Mouse (Mus musculus) cerebellum, postnatal 14 days (tissue): Measurements from ENCODE around the gene Ablim1.

Experiments
- DNase-seq, 2 experiments: peaks; one replicate each; pipeline ENCODE4 v3.0.0; 2021; ENCODE audit warnings: mixed read lengths in 2 of 2

Ablim1 gene

DNA sequence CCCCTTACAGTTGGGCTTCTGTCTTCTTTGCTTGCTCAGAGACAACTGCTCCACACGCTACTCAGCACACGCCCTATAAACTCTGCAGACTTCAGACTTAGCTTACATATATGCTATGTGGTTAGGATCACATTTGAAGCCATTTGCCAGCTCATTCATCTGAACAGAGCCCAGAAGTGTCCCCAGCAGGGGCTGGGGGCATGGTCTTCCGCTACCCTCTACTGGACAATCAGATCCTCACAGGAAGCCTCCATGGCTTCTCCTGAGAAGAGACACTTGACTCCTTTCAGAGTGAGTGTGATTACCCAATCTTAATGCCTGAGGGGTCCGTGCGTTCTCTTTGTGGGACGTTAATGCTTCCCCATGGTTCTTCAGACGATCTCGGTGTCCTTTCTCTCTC is 59.6 kb downstream of the Ablim1 start:
- no peak for DNase-seq

DNA sequence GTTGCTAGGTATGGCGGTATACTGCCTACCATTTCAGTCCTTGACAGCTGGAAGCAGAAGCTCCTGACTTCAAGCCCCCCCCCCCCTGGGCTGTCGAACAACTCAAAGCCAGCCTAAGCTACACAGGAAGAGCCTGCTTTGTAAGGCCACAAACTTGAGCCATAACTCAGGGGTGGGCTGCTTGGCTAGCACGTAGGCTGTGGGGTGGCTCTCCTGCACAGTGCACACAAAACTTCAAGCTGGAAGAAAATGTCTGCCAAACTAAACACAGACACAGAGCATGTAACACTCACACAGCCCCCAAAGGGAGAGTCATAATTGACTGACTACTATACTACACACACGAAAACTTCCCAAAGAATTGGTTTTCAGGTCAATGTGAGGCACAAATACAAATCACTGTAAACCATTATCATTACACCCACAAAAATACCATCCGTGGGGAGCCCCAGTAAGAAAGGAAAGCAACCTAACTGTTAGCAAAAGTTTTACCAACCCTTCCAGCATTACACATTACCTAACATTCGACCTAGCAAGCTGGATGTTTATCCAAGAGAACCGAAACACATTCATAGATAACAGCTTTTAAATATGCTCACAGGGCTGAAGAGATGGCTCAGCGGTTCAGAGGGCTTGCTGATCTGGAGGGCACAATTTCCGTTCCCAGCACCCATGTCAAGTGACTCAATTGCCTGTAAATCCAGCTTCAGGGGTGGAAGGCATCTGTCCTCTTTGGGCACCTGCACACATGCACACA is 61.8 kb downstream of the Ablim1 start:
- DNase-seq = no peak

DNA sequence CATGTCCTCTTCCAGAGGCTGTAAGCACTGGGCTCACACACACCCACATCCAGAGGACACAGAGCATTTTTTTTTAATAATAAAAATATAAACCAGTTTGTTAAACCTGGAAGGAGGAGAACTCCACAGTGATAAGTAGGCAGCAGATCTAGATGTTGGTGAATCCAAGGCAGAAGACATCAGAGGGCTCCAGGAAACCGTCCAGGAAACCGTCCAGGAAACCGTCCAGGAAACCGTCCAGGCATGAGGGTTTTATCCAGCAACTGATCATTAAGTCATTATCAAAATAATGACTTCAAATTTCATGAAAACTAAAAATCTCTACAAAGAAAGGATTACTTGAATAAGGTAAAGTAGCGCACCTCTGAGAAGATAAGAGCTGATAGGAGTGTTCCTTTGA is 65.9 kb downstream of the Ablim1 start:
- DNase-seq = no peak

DNA sequence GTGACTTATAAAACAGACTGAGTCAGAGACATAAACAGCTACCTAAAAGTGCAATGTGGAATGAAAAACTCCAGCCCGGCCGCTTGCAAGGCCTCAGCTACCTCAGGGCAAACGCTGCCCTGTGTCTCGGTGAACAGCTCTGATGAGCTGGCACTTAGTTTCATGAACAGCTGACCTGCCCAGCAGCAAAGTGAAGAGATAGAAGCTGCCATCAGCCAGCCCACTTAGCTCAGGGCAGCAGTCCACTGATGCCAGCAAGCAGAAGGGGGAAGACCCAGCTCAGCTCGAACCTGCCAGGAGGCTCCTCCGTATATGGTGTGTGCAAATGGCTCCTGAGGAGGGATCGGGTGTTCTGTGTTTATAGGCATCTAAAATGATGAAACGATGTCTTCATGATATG is 67.5 kb downstream of the Ablim1 start:
- peak; percentile 74 to 79 for DNase-seq

DNA sequence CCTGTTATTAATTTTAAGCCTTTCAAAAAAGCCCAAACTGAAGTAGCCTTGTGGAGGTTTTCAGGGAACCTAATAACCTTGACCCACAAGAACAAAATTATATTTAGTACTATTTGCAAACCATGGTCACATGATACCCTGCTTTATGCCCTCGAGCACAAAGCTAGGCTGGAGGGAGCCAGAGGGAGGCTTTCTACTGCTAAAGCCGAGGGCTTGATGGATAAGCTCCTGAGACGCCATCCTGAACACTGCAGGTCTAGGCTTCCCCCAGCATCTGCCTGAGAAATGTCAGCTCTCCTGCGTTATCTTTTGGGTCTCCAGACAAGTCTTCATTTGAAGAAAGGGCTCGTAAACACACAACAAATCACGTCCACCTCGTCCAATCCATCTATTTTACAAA is 70.4 kb downstream of the Ablim1 start:
- no peak for DNase-seq

DNA sequence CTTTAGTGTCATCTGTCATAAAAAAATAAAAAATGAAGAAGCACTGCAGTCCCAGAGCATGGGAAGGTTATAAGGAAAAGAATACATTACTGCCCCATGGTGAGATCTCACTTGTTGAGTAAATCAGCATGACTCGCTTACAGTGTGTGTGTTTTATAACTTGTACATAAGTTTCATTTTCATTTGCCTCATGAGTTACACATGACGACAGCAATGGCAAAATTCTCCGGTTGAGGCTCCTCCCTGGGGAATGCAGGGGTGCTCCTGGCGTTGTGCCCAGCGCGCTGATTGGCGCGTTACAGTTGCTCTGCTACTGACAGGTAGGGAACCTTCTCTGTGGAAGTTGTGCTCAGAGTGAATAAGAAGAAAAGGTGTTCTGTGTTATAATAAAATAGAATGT is 71.1 kb downstream of the Ablim1 start:
- DNase-seq = peak in 1 of 2 experiments; percentile 53

DNA sequence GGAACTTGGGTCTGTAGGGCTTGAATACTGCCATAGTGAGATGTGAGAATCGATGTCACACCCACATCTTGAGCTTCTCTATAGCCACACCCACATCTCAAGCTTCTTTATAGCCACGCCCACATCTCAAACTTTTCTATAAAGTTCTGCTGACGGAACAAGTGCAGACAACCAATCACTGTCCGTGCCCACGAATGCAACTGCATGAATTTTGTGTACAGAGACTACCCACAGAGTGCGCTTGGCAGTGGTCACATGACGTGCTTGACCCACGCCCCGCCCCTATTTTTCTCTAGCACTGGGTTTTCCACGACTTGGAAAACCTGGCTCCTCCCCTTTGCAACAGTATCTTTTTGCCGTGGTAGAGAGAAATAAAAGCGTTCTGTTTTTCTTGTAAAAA is 71.5 kb downstream of the Ablim1 start:
- no peak for DNase-seq

DNA sequence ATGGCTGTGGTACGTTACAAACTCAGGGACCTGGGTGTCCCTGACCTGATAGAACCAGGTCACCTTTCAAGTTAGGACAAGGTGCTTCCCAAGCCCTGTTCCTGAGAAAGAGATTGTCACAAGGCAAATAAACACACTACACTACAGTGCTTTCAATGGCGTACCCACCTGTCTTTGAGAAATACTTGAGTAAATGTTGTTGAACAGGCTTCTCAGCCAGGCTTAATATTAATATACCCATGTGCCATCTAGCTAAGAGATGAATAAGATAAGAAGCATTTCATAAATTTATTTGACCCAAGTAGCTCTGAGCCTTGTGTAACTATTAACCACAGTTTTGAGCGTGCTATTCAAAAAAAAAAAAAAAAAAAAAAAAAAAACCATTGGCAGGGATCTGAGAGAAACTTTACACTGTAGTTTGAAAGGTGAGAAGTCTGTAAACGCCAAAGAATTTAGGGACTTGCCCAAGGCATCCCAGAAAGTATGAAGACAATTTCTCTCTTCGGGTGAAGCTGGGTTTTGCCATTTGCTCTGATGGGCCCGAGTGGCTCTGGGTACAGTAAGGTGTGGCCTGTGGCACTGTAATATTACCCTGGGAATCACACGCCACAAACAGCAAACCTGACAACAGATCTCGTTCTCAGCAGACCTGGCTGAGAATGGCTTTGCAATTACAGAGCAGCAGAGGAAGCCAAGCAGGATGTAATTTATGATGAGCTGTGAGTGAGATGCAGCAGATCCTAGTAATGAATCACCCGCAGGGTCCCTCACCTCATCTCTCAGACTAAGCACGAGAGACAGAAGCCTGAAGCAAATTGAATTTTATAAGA is 73.1 kb downstream of the Ablim1 start:
- DNase-seq = peak; percentile 55 to 65

DNA sequence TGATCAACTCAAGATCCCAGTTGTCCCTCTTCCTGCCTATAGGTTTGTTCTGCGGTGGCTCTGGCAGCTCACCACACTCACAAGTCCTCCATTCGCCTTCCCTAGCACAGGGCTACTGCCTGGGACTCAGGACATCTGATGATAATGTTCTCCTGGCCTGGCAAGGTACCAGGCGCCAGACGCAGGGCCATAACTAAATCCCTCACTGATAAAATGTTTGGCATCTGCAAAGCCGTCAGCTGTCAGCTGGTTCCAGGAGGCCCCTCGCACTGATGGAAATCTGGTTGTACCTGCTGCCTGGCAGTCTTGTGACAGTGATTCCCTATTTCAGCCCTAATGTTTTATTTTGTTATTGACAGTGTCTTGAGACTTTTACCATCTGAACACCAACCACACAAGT is 74.5 kb downstream of the Ablim1 start:
- DNase-seq = peak; percentile 65 to 66

DNA sequence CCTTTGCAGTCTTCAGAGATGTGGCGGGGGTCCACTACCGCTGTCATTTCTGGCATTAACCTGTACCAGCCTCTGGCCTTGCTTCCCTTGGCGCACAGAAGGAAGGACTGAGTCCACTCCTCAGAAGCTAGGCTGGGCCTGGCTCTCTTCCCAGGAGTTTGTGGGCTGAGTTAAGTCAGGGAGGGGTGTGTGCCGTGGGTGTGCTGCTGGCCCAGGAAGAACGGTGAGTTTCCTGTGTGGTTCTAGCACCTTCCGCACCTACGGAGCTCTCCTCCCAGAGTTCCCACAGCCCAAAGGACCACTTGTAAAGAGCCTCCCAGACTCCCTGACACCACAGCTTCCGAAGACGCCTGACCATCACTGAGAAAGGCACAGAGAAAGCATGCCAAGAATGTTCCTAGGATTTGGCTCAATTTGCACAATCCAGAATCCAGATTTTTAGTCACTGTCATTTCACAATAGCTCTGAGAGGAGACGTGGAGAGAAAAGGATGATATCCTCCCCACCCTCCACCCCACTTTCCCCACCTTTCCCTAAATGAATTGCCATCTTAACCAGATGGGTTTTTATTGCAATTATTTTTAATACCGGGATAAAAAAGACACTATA is 75.4 kb downstream of the Ablim1 start:
- DNase-seq = peak; percentile 84 to 91

DNA sequence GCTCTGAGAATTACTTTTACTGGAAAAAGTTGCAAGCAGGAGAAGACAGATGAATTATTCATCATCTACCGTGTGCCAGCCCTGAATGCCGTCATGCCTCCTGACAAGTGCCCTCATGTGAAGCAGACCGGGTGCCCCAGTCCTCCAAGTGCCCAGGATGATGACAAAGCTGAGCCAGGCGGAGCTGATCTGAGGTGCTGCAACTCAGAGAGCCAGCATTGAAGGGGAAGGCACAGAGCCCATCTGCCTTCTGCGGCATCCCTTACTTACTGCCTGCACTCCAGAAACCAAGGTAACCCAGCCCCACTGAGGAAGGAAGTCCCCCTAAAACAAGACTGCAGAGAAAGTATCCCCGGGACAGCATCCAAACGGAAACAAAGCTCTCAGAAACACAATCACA is 76.3 kb downstream of the Ablim1 start:
- DNase-seq = peak; percentile 64 to 78

DNA sequence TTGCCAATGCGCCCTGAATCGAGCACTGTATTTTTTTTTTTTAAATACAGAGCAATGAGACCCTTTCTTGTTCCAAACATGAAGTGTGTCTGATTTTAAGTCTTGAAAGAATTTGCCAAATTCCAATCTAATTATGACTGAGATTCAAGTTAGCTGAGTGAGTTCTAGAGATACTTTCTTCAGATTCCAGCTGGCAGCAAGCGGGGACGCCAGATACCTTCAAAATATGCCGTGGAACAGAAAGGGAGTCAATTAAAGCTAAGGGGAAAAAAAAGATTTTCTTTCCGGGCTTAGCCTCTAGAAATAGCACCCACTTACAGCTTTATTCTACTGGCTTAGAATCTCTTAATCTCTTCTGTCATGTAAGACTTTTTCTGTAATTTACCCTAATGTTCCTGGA is 77.2 kb downstream of the Ablim1 start:
- DNase-seq = no peak

DNA sequence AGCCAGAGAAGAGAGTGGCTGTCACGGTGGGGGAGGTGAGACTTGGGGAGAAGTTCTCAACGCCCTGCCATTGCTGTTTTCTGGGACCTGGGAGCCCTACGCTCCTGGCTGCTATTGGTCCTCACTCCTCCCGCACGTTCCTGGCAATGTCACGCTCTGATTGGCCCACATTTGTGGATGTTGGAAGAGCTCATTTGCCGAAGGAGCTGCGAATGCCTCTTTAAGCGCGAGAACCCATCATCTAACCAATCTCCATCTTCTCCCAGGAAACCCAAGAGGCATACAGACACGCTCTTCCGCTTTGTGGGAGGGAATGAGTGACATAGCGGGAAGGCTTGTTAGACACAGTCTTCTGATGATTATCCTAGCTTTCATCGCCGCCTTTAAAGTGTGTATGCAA is 78.1 kb downstream of the Ablim1 start:
- no peak for DNase-seq

DNA sequence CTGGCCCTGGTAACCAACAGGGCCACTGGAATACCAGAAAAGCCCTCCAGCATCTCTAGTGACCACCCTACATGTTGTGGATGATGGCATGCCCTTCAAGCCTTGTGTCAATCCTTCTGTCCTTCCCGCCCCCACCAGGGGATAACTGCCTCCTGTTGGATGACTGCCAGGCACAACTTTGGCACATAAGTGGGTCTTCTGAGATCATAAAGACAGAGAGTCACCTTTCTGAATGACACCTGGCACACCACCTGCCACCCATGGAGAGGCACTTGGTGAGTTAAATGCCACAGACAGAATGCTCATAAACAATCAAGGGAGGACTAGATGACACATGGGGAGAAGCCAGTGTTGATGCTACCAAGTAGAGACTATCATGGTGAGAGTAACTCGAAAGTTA is 78.8 kb downstream of the Ablim1 start:
- DNase-seq = peak; percentile 65 to 70

DNA sequence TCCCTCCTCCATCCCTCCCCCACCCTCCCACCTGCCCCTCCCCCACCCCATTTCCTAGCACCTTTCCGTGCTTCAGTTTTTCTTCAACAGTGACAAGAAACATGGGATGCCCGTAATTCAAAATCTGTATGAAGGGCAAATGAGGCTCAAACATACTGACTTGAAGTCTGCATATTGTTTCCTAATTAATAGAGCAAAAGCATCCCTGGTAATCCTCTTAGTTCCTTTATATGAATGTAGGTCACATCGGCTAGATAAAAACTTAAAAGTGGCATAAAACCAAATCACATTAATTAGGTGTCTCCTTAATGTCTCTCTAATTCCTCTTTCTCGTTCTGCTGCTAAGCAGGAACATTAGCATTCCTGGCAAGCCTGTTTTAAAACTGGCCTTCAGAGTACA is 83.7 kb downstream of the Ablim1 start:
- no peak for DNase-seq

DNA sequence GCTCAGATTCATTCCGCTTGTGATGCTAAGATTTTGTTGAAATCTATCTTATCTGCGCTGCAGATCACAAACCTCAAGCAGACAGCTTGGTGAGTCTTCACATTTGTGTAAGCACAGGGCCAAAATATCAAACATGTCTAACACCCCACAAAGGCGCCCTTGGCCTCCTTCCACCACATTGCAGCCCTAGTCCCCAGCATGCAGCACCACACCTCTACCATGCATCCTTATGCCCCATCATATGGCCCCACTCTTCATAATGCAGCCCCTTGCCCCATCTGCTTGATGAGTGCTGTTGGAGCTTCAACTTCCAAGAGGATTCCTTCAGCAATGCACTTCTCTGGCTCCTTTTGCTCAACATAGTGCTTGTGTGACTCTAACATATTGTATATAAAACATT is 85.6 kb downstream of the Ablim1 start:
- peak in 1 of 2 experiments; percentile 39 for DNase-seq

DNA sequence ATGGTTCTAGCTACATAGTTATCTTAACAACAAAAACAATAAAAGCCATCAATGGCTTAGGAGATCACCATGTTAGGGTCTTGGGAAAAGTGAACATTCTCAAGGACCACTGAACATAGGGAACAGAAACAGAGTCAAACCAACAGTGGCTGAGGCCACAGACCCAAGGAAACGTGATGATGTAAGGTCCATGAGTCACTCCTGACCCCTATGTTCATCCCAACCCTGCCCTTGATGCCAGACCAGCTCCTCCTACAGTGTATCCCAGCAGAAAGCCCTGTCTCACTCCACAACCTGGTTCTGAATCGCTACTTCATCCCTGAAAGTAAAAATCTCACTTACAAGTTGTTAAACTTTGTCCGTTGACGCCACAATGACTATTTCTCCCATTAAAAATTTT is 86.1 kb downstream of the Ablim1 start:
- DNase-seq = no peak

DNA sequence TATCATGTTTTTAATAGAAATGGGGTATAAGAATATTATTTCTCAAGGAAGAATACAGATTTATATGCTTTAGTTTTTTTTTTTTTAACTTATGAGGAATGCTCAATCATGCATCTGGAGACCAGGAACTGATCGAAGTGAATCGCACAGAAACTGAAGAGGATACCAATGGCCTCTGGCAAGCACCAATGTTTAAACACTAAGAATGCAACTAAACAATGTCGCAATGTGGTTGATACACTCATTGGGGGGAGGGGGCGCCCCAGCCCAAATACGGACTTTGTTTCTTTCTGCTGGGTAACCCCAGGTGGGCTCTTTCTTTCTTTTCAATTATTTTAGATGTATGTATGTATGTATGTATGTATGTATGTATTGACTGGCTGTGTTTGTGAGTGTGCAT is 90.3 kb downstream of the Ablim1 start:
- DNase-seq = no peak

DNA sequence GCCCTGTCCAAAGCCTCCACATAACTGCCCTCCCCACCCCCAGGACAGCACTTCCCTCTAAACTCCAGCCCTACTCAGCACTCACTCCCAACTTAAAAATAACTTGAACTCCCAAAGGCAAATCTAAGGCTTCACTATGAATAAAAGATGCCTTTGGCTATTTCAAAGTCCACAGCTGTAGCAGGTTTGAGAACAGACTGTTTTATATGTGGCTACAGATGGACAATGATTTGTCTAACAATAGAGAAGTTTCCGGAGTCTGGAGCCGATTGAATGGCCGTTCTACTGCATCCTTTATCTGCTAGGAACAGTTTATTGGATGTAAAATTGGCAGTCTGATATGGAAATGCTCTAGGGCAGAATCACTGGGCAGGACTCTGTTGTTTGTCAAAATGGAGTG is 91.0 kb downstream of the Ablim1 start:
- DNase-seq = no peak

DNA sequence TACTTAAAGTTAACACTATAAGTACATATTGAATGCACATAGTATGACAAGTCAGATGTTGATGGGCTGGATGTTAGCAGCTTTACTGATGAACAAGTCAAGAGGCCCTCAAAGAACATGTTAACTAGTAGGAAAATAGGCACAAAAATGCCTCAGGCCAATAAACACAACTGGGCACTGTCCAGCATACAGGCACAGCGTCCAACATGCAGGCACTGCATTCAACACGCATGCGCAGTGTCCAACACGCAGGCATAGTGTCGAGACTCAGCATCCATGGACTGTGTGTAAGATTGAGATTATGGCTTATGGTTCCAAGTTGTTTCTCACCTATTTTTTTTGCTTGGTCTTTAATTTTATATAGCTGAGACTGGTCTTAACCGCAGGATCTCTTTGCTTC is 92.1 kb downstream of the Ablim1 start:
- DNase-seq = no peak

DNA sequence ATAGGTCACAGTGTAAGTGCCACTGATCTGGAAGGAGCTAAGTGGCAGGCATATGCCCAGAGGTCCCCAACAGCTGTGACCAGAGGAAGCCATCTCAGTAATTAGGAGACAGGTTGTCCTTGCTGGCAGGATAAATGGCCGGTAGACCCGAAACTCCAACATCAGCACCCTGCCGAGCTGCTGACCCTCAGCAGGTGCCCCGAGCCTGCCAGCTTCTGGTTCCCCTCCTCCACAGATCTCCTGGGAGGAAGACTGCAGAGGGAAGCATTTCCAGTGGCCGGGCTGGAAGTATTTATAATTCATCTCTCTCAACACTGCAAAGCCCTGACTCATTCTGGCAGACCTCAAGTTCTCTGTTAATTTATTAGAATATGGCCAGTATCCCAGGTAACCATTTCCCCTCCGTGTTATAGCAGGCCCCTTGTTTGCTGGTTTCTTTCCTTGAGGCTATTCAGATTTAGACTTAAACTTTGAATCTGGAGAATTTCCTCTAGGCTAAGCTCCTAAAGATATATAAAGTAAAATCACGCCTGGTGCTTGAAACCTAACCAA is 93.0 kb downstream of the Ablim1 start:
- no peak for DNase-seq

DNA sequence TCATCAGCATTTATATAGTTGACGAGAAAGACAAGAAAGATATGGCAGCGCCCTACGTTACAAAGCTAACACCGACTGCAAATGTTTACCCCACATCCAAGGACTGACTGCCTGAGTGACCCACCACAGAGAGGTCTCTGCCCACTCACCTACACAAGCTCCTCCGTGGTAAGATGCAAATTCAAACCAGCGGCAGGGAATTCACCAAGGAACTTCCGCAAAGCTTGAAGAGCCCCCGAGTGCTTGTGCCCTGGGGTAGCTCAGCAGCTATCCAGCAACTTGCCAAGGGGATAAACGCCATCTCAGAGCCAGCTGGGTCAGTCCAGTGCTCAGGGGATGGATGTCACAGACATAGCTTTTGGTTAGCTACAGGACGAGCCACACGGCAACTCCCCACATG is 95.0 kb downstream of the Ablim1 start:
- no peak for DNase-seq

DNA sequence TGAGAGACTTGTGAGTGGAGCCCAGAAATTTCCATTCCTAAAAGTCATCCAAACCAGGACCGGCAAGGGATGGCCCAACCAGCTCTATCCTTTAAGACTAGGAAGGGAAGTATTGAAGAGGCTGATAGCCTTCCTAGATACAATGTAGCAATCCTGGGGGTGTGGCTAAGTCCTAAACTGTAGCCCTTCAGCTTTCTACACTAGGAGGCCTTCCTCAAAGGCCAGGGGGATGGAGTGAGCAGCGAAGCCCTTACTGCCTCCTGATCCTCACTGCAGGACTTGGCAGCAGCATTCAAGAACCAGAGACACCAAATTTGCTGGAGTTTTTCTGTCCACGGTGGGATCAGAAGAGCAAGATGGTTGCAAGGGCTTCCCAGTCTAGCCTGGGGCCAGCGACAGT is 97.6 kb downstream of the Ablim1 start:
- DNase-seq = no peak

DNA sequence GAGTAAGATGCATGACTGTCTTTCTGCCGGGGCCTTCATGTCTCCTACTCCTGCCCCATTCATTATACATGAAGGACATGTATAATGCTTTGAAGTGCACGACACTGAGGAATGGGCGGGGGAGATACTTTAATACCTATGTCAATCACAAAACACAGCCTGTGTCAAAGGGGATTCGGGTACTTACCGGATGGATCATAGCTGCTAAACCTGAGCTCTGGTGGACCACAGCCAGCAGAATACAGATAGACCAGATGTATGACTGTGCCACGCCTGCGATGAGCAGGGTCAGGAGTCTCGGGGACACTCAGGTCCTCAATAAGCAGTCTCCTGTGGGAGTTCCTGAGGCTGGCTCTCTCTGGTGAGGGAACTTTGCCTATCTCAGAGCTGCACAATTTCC is 99.2 kb downstream of the Ablim1 start:
- DNase-seq = no peak
